Mouse (Mus musculus): ENCODE measurements around the gene Rom1. TPM values are rescaled to one million over a fixed set of nuclear protein-coding genes. Genes with fewer than 3 reads are reported as not detected.
A peak's percentile ranks its signal among the peaks of the same experiment; 100 is the strongest.
"Not testable (repeated sequence)": the region's sequence is repeated elsewhere in the genome, so short reads cannot be mapped to it uniquely, and the experiment has no call there.

Rom1 gene
- total RNA-seq (2021), result 1 to 10 TPM; 3.2 to 4.0 TPM
- long read RNA-seq, experiment 1, partial matches to known transcripts, result 0 of 1 reads
- long read RNA-seq, experiment 1, other reads (novel, unspliced or antisense), result 0 of 1 reads
- long read RNA-seq, experiment 2, partial matches to known transcripts, result 1 of 3 reads
- long read RNA-seq, experiment 2, other reads (novel, unspliced or antisense), result 0 of 3 reads

GRCm38 (mm10) chr19:8929224-8930088 lies at the start of gene Rom1, which contains the start of gene Eml3:
Rom1 (minus strand) TSS chr19:8929356.
Eml3 (plus strand) TSS chr19:8929552.
- DNase-seq (ENCODE audit: low spot score in 2 of 2), result peak; percentile 55 to 58

GRCm38 (mm10) chr19:8976535-8976934 lies 47.4 kb upstream of the Rom1 start:
- DNase-seq (ENCODE audit: low spot score in 2 of 2), result no peak

GRCm38 (mm10) chr19:8975491-8975890 lies 46.3 kb upstream of the Rom1 start:
- DNase-seq (ENCODE audit: low spot score in 2 of 2), result no peak

DNA sequence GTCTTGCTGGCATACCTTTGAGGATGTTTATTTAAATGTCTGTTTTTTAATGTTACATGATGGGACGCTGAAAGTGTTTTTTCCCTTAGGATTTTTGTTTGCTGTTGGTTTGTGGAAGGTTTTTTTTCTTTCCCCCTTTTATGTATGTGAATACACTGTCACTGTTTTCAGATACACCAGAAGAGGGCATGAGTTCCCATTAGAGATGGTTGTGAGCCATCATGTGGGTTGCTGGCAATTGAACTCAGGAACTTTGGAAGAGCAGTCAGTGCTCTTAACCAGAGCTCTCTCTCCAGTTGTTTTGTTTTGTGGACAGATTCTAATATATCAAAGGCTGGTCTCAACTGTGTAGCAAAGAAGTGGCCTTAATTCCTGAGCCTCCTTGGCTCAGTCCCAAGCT lies 45.5 kb upstream of the Rom1 start:
- DNase-seq (ENCODE audit: low spot score in 2 of 2), result no peak

- DNase-seq (ENCODE audit: low spot score in 2 of 2), result not testable (repeated sequence)
Observed at GRCm38 (mm10) chr19:8972491-8972890, 43.3 kb upstream of the Rom1 start.

DNA sequence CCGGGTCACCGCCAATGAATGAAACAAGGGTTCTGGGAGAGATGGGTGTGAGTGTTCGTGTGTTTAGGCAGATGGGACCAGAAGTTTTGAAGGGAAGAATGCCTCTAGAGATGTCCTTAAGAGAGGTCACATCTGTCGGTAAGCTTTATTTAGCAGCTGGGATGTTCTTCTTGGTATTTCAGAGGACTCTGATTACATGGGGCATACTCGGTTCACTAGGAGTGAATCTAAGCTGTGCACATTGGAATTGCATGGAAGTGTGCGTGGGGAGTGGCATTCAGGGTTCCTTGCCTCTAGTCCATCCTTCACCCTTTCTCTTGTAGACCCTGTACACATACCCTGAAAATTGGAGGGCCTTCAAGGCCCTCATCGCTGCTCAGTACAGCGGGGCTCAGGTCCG lies 38.7 kb upstream of the Rom1 start:
- no peak for DNase-seq (ENCODE audit: low spot score in 2 of 2)

- no peak for DNase-seq (ENCODE audit: low spot score in 2 of 2)
Observed at GRCm38 (mm10) chr19:8967373-8967743, 38.2 kb upstream of the Rom1 start.

- peak; percentile 97 to 99 for DNase-seq (ENCODE audit: low spot score in 2 of 2)
Observed at GRCm38 (mm10) chr19:8966590-8967372, 37.6 kb upstream of the Rom1 start, which contains the start of gene Eef1g. Eef1g (plus strand) TSS chr19:8967041.

GRCm38 (mm10) chr19:8966198-8966589 lies 37.0 kb upstream of the Rom1 start:
- no peak for DNase-seq (ENCODE audit: low spot score in 2 of 2)

GRCm38 (mm10) chr19:8965771-8966170 lies 36.6 kb upstream of the Rom1 start:
- DNase-seq (ENCODE audit: low spot score in 2 of 2), result no peak

- DNase-seq (ENCODE audit: low spot score in 2 of 2), result no peak
Observed at GRCm38 (mm10) chr19:8965075-8965474, 35.9 kb upstream of the Rom1 start.

GRCm38 (mm10) chr19:8962256-8962655 lies 33.1 kb upstream of the Rom1 start:
- no peak for DNase-seq (ENCODE audit: low spot score in 2 of 2)

- DNase-seq (ENCODE audit: low spot score in 2 of 2), result no peak
Observed at GRCm38 (mm10) chr19:8954171-8954570, 25.0 kb upstream of the Rom1 start.

DNA sequence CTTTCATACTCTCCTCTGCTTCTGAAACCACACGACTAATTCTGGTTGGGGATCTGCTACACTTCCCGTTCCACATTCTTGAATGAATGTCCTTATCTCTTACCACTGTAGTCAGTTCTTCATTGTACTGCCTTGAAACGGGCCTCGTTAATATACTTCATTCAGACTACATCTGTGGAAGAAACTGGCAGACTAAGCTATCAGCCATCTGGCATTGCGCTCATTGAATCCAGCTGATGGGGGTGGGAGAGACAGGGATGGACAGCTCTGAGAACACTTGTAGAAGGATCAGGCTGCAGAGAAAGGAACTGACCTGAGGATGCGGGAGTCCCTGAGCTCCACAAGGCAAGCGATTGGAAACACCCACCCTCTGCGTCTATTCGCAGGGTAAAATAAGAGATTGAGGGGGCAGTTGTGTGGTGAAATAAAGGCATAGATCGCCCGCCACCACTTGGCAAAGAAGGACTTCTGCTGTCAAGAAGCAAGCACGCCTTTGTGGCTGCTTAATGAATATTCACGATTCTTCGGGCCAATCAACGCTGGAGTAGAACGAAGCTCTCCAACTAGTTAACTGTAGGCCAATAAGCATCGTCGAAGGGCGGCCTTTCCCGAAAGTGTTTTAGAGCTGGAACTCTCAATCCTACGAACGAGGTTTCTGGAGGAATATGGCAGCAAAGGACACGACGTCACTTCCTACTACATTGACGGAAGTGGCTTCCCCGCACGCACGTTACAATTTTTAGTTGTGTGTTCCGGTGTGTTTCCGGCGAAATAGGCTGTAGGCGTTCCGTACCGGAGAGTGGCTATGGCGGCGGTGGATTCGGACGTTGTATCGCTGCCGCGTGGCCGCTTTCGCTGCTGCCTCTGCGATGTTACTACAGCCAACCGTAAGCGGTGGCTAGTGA lies 24.2 kb upstream of the Rom1 start, which contains the start of gene Tut1:
Tut1 (plus strand) TSS at position 713 of the 905 bp plus-strand sequence.
- DNase-seq (ENCODE audit: low spot score in 2 of 2), result peak; percentile 95 to 97

DNA sequence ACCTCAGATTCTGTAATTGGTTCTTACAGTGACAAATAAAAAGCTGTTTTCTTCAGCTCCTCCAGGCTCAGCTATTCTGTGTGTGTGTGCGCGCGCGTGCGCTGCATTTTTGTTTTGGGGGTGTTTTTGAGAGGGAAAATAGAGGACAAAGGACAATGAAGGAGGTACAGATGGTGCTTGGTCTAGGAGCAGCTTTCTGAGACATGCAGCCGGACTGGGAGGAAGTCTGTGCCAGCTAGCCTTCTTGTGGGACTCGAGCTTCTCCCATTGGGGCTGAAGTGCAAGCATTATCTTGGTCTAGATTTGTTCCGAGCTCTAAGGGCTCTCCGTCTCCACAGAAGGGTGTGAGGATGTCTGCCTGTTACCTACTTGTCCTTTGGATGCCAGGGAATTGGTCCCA lies 23.1 kb upstream of the Rom1 start:
- DNase-seq (ENCODE audit: low spot score in 2 of 2), result peak; percentile 25 to 60

DNA sequence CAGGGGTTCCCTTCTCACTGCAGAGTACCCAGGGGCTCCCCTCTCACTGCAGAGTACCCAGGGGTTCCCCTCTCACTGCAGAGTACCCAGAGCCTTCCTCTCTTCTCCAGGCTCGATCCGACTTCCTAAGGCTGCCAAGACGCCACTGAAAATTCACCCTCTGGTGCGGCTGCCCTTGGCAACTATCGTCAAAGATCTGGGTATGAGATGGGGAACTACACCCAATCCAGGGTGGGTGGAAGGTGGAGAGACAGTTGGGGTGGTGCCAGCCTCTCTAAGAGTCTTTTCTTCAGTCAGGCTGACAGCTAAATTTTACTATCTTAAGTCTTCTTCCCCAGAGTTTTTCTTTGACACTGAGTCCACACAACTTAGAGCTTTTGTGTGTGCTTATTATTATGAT lies 21.0 kb upstream of the Rom1 start:
- no peak for DNase-seq (ENCODE audit: low spot score in 2 of 2)

DNA sequence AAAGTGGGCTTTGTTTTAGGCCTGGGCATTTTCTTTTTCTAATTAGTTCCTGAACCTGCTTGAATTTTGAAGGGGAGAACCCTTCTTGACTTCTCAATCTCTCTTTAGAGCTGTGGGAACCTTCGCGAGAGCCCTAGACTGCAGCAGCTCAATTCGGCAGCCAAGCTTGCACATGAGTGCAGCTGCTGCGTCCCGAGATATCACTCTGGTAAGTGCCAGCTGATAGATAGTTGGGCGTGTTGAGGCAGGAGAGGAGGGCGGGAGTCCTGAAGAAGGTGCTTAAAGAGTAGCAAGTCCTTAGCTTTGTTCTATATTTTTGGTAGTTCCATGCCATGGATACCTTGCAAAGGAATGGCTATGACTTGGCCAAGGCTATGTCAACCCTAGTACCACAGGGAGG lies 17.8 kb upstream of the Rom1 start:
- DNase-seq (ENCODE audit: low spot score in 2 of 2), result no peak

- no peak for DNase-seq (ENCODE audit: low spot score in 2 of 2)
Observed at GRCm38 (mm10) chr19:8945251-8945650, 16.1 kb upstream of the Rom1 start.

- DNase-seq (ENCODE audit: low spot score in 2 of 2), result peak; percentile 37 to 51
Observed at GRCm38 (mm10) chr19:8944750-8945149, 15.6 kb upstream of the Rom1 start.

DNA sequence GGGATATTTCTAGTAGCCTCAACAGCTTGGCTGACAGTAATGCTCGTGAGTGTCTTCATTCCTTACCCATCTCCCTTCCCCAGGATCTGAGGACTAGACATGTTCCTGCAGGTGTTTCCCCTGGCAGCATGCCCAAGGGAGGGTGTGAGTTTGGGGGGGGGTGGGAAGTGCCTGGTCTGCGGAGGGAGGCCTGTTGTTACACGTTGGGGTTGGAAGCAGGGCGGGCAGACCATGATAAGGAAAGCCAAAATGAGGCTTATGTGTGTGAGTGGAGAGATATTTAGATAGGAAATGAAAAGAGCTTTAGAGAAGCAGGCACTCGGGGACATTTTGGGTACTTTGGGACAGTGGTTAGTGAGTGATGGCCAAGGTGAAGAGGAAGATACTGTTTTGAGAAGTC lies 14.9 kb upstream of the Rom1 start:
- DNase-seq (ENCODE audit: low spot score in 2 of 2), result no peak

- no peak for DNase-seq (ENCODE audit: low spot score in 2 of 2)
Observed at GRCm38 (mm10) chr19:8943047-8943446, 13.9 kb upstream of the Rom1 start.

All from layer of hippocampus, postnatal 14 days (tissue).